Mouse (Mus musculus) large intestine, adult 2 months (tissue): Measurements from ENCODE around the gene Slc25a21. TPM values are rescaled to one million over a fixed set of nuclear protein-coding genes. Genes with fewer than 3 reads are reported as not detected.

ENCODE experiments used
- DNase-seq: peaks from one replicate; pipeline ENCODE4 v3.0.0-alpha.2; 2012; ENCODE audit warnings: low read depth, low spot score
- WGBS: fragments of 180-500 bp; shearing (Covaris S2); methylation state at CpG from one replicate; pipeline ENCODE4 v1.1.7; 2018; 5-methylcytosine and 5-hydroxymethylcytosine counted together
- polyA plus RNA-seq: library from polyadenylated mRNA; depleted of rRNA; stranded (reverse); fragments of >200 nt; gene quantifications from 2 replicates; pipeline ENCODE4 v1.2.3, GENCODE M21; 2012

The Slc25a21 gene
- polyA plus RNA-seq, 1 experiment, result not detected

GRCm38 (mm10) chr12:56696174-56697010 lies 500.9 kb downstream of the Slc25a21 start:
- WGBS, result 2% methylated on average over 57 of the region's 57 CpGs
- DNase-seq, result no peak

GRCm38 (mm10) chr12:56695358-56696173 lies 501.7 kb downstream of the Slc25a21 start:
- DNase-seq, result peak; percentile 29
- WGBS, result 1% methylated on average over 41 of the region's 41 CpGs

GRCm38 (mm10) chr12:56694936-56695335 lies 502.3 kb downstream of the Slc25a21 start:
- 5% methylated on average over 11 of the region's 11 CpGs for WGBS
- no peak for DNase-seq

- no peak for DNase-seq
- 13% methylated on average over 14 of the region's 14 CpGs for WGBS
Measured at GRCm38 (mm10) chr12:56694361-56694760, 502.9 kb downstream of the Slc25a21 start.

- no peak for DNase-seq
- 29% methylated on average over 14 of the region's 14 CpGs for WGBS
Measured at GRCm38 (mm10) chr12:56693411-56694098, 503.7 kb downstream of the Slc25a21 start.

- DNase-seq, result no peak
- 21% methylated on average over 19 of the region's 19 CpGs for WGBS
Measured at GRCm38 (mm10) chr12:56692536-56692935, 504.7 kb downstream of the Slc25a21 start.

GRCm38 (mm10) chr12:56691427-56692079 lies 505.7 kb downstream of the Slc25a21 start, which contains the start of gene Pax9:
Gene Pax9 (plus strand): TSS chr12:56691767.
- DNase-seq, result no peak
- WGBS, result 6% methylated on average over 40 of the region's 40 CpGs

- DNase-seq, result no peak
- 5% methylated on average over 12 of the region's 12 CpGs for WGBS
Measured at GRCm38 (mm10) chr12:56691001-56691400, 506.3 kb downstream of the Slc25a21 start.

GRCm38 (mm10) chr12:56690366-56690765 lies 506.9 kb downstream of the Slc25a21 start:
- DNase-seq, result no peak
- WGBS, result 7% methylated on average over 16 of the region's 16 CpGs

- no peak for DNase-seq
- 4% methylated on average over 25 of the region's 25 CpGs for whole genome bisulfite sequencing
Measured at GRCm38 (mm10) chr12:56689736-56690135, 507.5 kb downstream of the Slc25a21 start.

- WGBS, result 11% methylated on average over 10 of the region's 10 CpGs
- no peak for DNase-seq
Measured at GRCm38 (mm10) chr12:56689331-56689730, 507.9 kb downstream of the Slc25a21 start.

- WGBS, result 13% methylated on average over 8 of the region's 8 CpGs
- no peak for DNase-seq
Measured at GRCm38 (mm10) chr12:56688920-56689319, 508.4 kb downstream of the Slc25a21 start.

- no peak for DNase-seq
- WGBS, result 19% methylated on average over 10 of the region's 10 CpGs
Measured at GRCm38 (mm10) chr12:56688482-56688840, 508.8 kb downstream of the Slc25a21 start.

- WGBS, result 25% methylated on average over 15 of the region's 15 CpGs
- no peak for DNase-seq
Measured at GRCm38 (mm10) chr12:56687640-56688481, 509.4 kb downstream of the Slc25a21 start.

- WGBS, result 3% methylated on average over 38 of the region's 38 CpGs
- no peak for DNase-seq
Measured at GRCm38 (mm10) chr12:56681096-56681811, 516.0 kb downstream of the Slc25a21 start.

- 48% methylated on average over 7 of the region's 7 CpGs for WGBS
- DNase-seq, result no peak
Measured at GRCm38 (mm10) chr12:56677620-56678019, 519.7 kb downstream of the Slc25a21 start.

GRCm38 (mm10) chr12:56674726-56675125 lies 522.5 kb downstream of the Slc25a21 start:
- WGBS, result 25% methylated on average over 3 of the region's 3 CpGs
- DNase-seq, result no peak

- no peak for DNase-seq
- 90% methylated on average over 9 of the region's 9 CpGs for WGBS
Measured at GRCm38 (mm10) chr12:56670795-56671194, 526.5 kb downstream of the Slc25a21 start.
